Mouse (Mus musculus) midbrain, embryonic 12.5 days (tissue): ENCODE data around the gene Tubb4b. TPM values are rescaled to one million over a fixed set of nuclear protein-coding genes. Genes with fewer than 3 reads are reported as not detected.
"Not testable (repeated sequence)": the region's sequence is repeated elsewhere in the genome, so short reads cannot be mapped to it uniquely, and the experiment has no call there.

ENCODE experiments used
- ATAC-seq: fragments of 200-750 bp; cut with Nextera tagmentation; 2 replicates; pipeline ENCODE4 v1.8.0; 2017; ENCODE audit warnings: low read depth, moderate TSS enrichment, moderate library complexity; ENCODE audit not compliant: low FRiP score
- H3K27ac ChIP-seq: fragments of 300-500 bp; sonication (generic); replicated peaks from 2 replicates; pipeline ENCODE4 v1.5.1; 2016; ENCODE audit warnings: mild to moderate bottlenecking
- H3K27me3 ChIP-seq: fragments of 300-500 bp; sonication (generic); 2 replicates; pipeline ENCODE4 v1.6.1; 2016; ENCODE audit warnings: mild to moderate bottlenecking
- H3K36me3 ChIP-seq: fragments of 300-500 bp; sonication (generic); 2 replicates; pipeline ENCODE4 v1.6.1; 2016
- H3K4me1 ChIP-seq: fragments of 300-500 bp; sonication (generic); 2 replicates; pipeline ENCODE4 v1.6.1; 2016
- H3K4me2 ChIP-seq: fragments of 300-500 bp; sonication (generic); replicated peaks from 2 replicates; pipeline ENCODE4 v1.6.1; 2016; ENCODE audit warnings: mild to moderate bottlenecking, moderate library complexity
- H3K4me3 ChIP-seq: fragments of 300-500 bp; sonication (generic); 2 replicates; pipeline ENCODE4 v1.5.1; 2016; ENCODE audit warnings: mild to moderate bottlenecking
- H3K9ac ChIP-seq: fragments of 300-500 bp; sonication (generic); replicated peaks from 2 replicates; pipeline ENCODE4 v1.6.1; 2016; ENCODE audit warnings: mild to moderate bottlenecking, moderate library complexity
- H3K9me3 ChIP-seq: fragments of 300-500 bp; sonication (generic); 2 replicates; pipeline ENCODE4 v1.6.1; 2016; ENCODE audit warnings: mild to moderate bottlenecking
- WGBS: fragments of 180-500 bp; shearing (Covaris S2); methylation state at CpG from one replicate; pipeline ENCODE4 v1.1.7; 2016; 5-methylcytosine and 5-hydroxymethylcytosine counted together
- polyA plus RNA-seq: library from polyadenylated mRNA; unstranded; fragments of >200 nt; fragmentation: Nextera tagmentation; extraction: Ambion mirVana; gene quantifications from 2 replicates; pipeline ENCODE4 v1.2.1, GENCODE M21; 2016

Tubb4b gene
- polyA plus RNA-seq, 1 experiment from 2014 or later = 476 TPM

- Histone ChIP-seq H3K27me3 (peaks cover 30% of the 10 kb centered on the region), H3K4me3 (peak overlapping the region; percentile 82), H3K9me3 (no peaks in the 10 kb centered on the region), H3K27ac (peak overlapping the region; percentile 56; the same call in 1 of the 2 replicates), H3K4me1 (peaks cover 53% of the 10 kb centered on the region), H3K4me2 (peak overlapping the region; percentile 99), H3K9ac (peak overlapping the region; percentile 66), H3K36me3 (peaks cover under 1% of the 10 kb centered on the region; the same call in 1 of the 2 replicates)
- ATAC-seq = no peak
- 1% methylated on average over 72 of the region's 82 CpGs for WGBS
Measured at GRCm38 (mm10) chr2:25262795-25263622, 38.5 kb upstream of the Tubb4b start.

DNA sequence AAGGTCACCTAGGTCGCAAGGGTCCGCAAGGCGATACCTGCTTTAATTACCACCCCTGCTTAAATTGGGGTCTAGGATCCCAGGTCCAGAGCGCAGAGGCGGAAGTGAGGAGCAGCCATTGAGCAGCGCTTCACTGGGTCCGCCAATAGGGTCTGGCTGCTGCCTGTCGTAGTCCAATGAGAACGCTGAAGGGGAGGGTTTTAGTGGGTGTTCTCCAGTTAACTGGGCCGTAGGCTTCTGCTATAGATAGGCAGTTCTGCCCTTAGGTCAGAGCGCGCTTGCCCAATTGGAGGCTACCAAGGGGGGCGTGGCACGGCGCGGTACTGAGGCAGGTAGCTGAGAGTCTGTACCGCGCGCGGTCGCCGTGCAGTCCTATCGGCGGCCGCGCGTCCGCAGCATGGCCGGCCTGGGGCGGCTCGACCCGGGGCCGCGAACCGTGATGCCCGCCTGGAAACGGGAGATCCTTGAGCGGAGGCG is 37.8 kb upstream of the Tubb4b start, which contains the start of gene Tprn:
TSS of gene Tprn (plus strand) at position 328 of the 477 bp plus-strand sequence.
- under 1% methylated on average over 39 of the region's 39 CpGs for WGBS
- H3K36me3 ChIP-seq = no peaks in the 10 kb centered on the region
- H3K4me2 ChIP-seq = peak within 1 kb of the TSS; percentile 99
- peak; percentile 99 for ATAC-seq
- H3K27ac ChIP-seq = peak within 1 kb of the TSS; percentile 56
- peaks cover 48% of the 10 kb centered on the region for H3K4me1 ChIP-seq
- peaks cover 30% of the 10 kb centered on the region for H3K27me3 ChIP-seq
- H3K9me3 ChIP-seq = no peaks in the 10 kb centered on the region
- peak within 1 kb of the TSS; percentile 82 for H3K4me3 ChIP-seq
- H3K9ac ChIP-seq = peak within 1 kb of the TSS; percentile 66

- H3K9me3 ChIP-seq = no peaks in the 10 kb centered on the region
- peak overlapping the region; percentile 99 for H3K4me2 ChIP-seq
- ATAC-seq = no peak
- 45% methylated on average over 12 of the region's 12 CpGs for WGBS
- H3K4me3 ChIP-seq = peak overlapping the region; percentile 82
- peak overlapping the region; percentile 38; the same call in 1 of the 2 replicates for H3K9ac ChIP-seq
- peak overlapping the region; percentile 52; the same call in 1 of the 2 replicates for H3K27ac ChIP-seq
- peaks cover 30% of the 10 kb centered on the region for H3K27me3 ChIP-seq
- H3K36me3 ChIP-seq = no peaks in the 10 kb centered on the region
- H3K4me1 ChIP-seq = peaks cover 43% of the 10 kb centered on the region
Measured at GRCm38 (mm10) chr2:25261870-25262269, 37.4 kb upstream of the Tubb4b start.

DNA sequence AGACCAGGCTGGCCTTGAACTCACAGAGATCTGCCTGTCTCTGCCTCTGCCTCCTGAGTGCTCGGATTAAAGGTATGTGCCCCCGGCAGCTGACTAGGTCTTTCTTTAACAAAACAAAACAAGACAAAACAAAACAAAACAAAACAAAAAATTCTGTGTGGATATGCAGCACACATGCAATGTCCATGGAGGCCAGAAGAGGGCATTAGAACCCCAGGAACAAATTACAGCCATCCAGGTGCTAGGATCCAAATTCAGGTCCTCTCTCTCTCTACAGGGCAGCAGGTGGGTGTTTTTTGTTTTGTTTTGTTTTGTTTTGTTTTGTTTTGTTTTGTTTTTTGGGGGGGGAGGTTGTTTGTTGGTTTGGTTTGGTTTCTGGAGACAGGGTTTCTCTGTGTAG is 34.4 kb upstream of the Tubb4b start:
- Histone ChIP-seq H3K4me2 (no peak overlapping the region), H3K9me3 (no peaks in the 10 kb centered on the region), H3K27me3 (peaks cover 12% of the 10 kb centered on the region), H3K9ac (no peak overlapping the region), H3K4me1 (peaks cover 32% of the 10 kb centered on the region), H3K4me3 (no peak overlapping the region), H3K27ac (no peak overlapping the region), H3K36me3 (no peaks in the 10 kb centered on the region)
- no peak for ATAC-seq
- WGBS = 44% methylated on average over 2 of the region's 2 CpGs

DNA sequence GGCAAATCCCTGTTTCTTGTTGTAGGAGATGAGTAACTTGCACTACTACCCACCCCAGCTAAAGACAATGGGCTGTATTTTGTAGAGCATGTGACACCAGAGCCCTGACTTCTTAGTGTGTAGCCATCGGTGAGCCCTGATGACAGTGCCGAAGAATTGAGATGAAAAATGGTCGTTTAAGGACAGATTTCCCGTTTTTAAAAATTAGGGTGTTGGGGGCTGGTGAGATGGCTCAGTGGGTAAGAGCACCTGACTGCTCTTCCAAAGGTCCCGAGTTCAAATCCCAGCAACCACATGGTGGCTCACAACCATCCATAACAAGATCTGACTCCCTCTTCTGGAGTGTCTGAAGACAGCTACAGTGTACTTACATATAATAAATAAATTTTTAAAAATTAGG is 32.7 kb upstream of the Tubb4b start:
- not testable (repeated sequence) for H3K36me3 ChIP-seq, ATAC-seq, H3K9me3 ChIP-seq, H3K4me3 ChIP-seq, H3K9ac ChIP-seq, H3K27me3 ChIP-seq, H3K27ac ChIP-seq, H3K4me2 ChIP-seq
- 85% methylated on average over 5 of the region's 5 CpGs for WGBS
- H3K4me1 ChIP-seq = peaks cover 21% of the 10 kb centered on the region

GRCm38 (mm10) chr2:25256443-25257109 is 32.1 kb upstream of the Tubb4b start:
- Histone ChIP-seq H3K9ac (peak overlapping the region; percentile 87; the same call in 1 of the 2 replicates), H3K4me2 (peak overlapping the region; percentile 98), H3K4me1 (peaks cover 17% of the 10 kb centered on the region), H3K4me3 (peak overlapping the region; percentile 99), H3K36me3 (peaks cover 11% of the 10 kb centered on the region)
- H3K27ac ChIP-seq, H3K27me3 ChIP-seq, ATAC-seq, H3K9me3 ChIP-seq: not testable (repeated sequence)
- 62% methylated on average over 12 of the region's 12 CpGs for WGBS

GRCm38 (mm10) chr2:25255284-25255779 is 30.8 kb upstream of the Tubb4b start, which contains the start of gene Tmem203:
Tmem203 (plus strand) TSS chr2:25255439.
- Histone ChIP-seq H3K36me3 (peaks cover 20% of the 10 kb centered on the region), H3K4me2 (peak within 1 kb of the TSS; percentile 98), H3K9ac (peak within 1 kb of the TSS; percentile 87), H3K4me3 (peak within 1 kb of the TSS; percentile 99), H3K4me1 (peaks cover 17% of the 10 kb centered on the region), H3K9me3 (no peaks in the 10 kb centered on the region), H3K27me3 (no peaks in the 10 kb centered on the region), H3K27ac (peak within 1 kb of the TSS; percentile 75)
- ATAC-seq = peak; percentile 91
- WGBS = under 1% methylated on average over 39 of the region's 39 CpGs

- Histone ChIP-seq H3K9ac (no peak overlapping the region), H3K36me3 (peaks cover 46% of the 10 kb centered on the region), H3K27ac (no peak overlapping the region), H3K4me1 (peaks cover 17% of the 10 kb centered on the region), H3K4me2 (no peak overlapping the region), H3K4me3 (no peak overlapping the region), H3K9me3 (no peaks in the 10 kb centered on the region), H3K27me3 (no peaks in the 10 kb centered on the region)
- WGBS = 92% methylated on average over 1 of the region's 1 CpGs
- no peak for ATAC-seq
Measured at GRCm38 (mm10) chr2:25252331-25252730, 27.8 kb upstream of the Tubb4b start.

DNA sequence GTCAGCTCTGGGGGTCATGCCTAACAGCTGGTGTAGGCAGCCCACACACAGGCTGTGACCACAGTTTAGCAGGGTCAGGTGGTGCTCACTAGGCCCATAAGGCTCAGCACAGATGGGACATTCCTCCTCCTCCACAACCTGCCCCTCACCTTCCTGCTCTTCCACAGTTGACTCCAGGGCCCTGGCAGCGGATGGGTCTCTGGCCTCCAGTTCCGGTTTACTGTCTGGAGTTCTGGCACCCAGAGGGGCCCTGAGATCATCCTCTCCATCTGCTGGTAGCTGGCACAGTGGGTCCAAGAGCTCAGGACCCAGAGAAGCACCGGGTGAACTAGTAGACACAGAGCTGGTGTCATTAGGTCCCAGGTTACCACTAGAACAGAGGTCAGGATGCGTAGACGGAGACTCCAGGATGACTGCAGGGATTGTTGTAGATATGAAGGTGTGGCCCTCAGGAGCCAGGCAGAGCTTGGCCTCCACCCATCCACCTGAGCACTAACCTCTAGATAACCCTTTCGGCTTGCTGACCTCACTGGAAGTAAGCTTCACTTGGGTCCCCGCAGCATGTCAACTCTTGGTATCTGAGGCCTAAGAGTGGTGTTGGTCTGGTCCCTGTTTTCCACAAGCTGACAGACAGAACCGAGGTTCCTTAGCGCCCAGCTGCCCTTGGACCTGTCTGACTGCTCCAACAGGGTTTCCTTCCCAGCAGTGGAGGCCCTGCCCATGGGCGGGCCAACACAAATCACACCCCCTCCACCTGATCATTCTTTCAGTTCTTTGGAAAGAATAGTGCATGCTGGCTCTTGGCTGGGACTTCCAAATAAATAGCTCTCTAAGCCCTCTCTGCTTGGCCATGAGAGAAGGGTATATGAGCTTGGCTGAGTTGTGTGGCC is 21.9 kb upstream of the Tubb4b start, which contains the start of gene AL732309.1:
TSS of gene AL732309.1 (minus strand) at position 681 of the 890 bp plus-strand sequence.
- Histone ChIP-seq H3K36me3 (peaks cover 55% of the 10 kb centered on the region), H3K4me2 (no peak within 1 kb of the TSS), H3K9ac (no peak within 1 kb of the TSS), H3K4me1 (peaks cover 17% of the 10 kb centered on the region), H3K27ac (no peak within 1 kb of the TSS), H3K4me3 (no peak within 1 kb of the TSS), H3K27me3 (peaks cover 23% of the 10 kb centered on the region), H3K9me3 (no peaks in the 10 kb centered on the region)
- no peak for ATAC-seq
- 91% methylated on average over 10 of the region's 10 CpGs for WGBS

DNA sequence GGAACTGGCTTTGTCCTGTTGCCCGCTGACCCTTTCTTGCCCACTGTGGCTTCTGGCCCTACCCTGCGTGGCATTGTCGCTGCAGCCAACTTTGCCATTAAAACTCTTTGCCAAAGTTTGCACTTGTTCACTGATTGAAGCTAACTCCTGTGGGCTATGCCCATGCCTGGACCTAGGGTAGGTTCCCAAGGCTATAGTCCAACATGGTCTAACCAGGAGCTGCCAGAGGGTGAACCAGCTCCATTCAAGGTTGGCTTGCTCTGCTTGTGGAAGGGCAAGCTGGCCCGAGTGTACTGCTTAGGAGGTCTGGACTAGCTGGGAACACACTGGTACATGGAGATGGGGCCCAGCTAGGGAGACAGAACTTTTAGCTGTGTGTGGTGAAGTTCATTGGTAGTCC is 19.6 kb upstream of the Tubb4b start:
- no peak overlapping the region for H3K4me2 ChIP-seq
- H3K27me3 ChIP-seq = peaks cover 32% of the 10 kb centered on the region
- H3K27ac ChIP-seq = no peak overlapping the region
- ATAC-seq = no peak
- no peaks in the 10 kb centered on the region for H3K9me3 ChIP-seq
- H3K4me3 ChIP-seq = no peak overlapping the region
- peaks cover 30% of the 10 kb centered on the region for H3K4me1 ChIP-seq
- H3K9ac ChIP-seq = no peak overlapping the region
- WGBS = 91% methylated on average over 4 of the region's 4 CpGs
- H3K36me3 ChIP-seq = peaks cover 36% of the 10 kb centered on the region

DNA sequence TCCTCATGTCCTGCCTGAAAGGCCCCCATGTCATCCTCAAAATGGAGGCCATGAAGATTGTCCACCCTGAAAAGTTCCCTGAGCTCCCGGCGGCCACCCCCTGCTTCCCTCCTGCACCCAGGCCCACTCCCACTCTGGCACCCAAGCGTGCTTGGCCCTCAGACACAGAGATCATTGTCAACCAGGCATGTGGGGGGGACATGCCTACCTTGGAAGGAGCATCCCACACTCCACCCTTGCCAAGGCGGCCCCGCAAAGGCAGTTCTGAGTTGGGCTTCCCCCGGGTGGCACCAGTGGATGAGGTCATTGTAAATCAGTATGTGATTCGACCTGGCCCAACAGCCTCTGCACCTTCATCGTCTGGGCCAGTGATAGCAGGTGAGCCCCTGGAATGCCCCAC is 18.8 kb upstream of the Tubb4b start:
- Histone ChIP-seq H3K9me3 (no peaks in the 10 kb centered on the region), H3K27ac (no peak overlapping the region), H3K4me2 (peak overlapping the region; percentile 94), H3K27me3 (peaks cover 37% of the 10 kb centered on the region), H3K4me3 (peak overlapping the region; percentile 68), H3K9ac (0 out of 2 replicates have a peak overlapping the region, but pooled peaks have one; percentile 83), H3K36me3 (peaks cover 28% of the 10 kb centered on the region), H3K4me1 (peaks cover 30% of the 10 kb centered on the region)
- no peak for ATAC-seq
- WGBS = 84% methylated on average over 8 of the region's 8 CpGs
